22 mouse cellular contexts compared by ENCODE assay signal in the genomic region with DNA sequence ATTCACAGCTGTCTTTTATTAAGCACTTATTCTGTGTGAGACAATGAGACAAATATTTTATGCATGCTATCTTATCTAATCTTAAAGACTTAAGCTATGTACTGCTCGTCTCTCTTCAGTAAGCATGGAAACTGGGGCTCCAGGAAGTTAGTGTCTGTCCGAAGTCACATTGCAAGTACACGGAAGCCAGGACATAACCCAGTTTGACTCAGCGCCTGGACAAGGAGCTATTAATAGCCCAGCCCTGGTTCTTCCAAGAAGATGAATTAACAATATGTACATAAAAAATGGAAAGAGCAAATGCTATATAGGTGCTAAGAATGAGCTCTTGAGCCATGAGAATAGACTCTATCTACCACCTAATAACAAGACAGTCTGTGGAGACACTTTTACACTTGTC.
A peak's percentile ranks its signal among the peaks of the same experiment; 100 is the strongest.
DNase-seq lines count a peak whose midpoint lies in the region; ATAC-seq and TF ChIP-seq lines count a peak whose summit lies in the region.
"Had no signal": no experiment of that assay in that cellular context is flagged by ENCODE, and none has a peak within 500 bp of the region (broad histone marks: within the 10 kb centered on the region; RNA-seq: fewer than 3 reads in every experiment).

No protein-coding gene starts in this region.

- H3K4me2 ChIP-seq in heart, embryonic 12.5 days, result no peak overlapping the region
- H3K4me2 ChIP-seq: hindbrain, embryonic 13.5 days; intestine, embryonic 15.5 days had no signal

- H3K4me3 ChIP-seq in heart, embryonic 12.5 days, result no peak overlapping the region
- no peak overlapping the region for H3K4me3 ChIP-seq in embryonic fibroblast, embryonic 13.5 days (ENCODE audit: insufficient read depth, low read length)
- H3K4me3 ChIP-seq in kidney, adult 2 months (ENCODE audit: insufficient read depth, low read depth, low read length), result no peak overlapping the region
- H3K4me3 ChIP-seq: hindbrain, embryonic 10.5 days; hindbrain, embryonic 13.5 days; intestine, embryonic 15.5 days had no signal

- no peaks in the 10 kb centered on the region for H3K27me3 ChIP-seq in heart, embryonic 12.5 days (replicated peaks)
- H3K27me3 ChIP-seq in kidney, adult 2 months (replicated peaks; ENCODE audit: control insufficient read depth, insufficient read depth, low read length), result no peaks in the 10 kb centered on the region
- H3K27me3 ChIP-seq: hindbrain, embryonic 13.5 days; intestine, embryonic 15.5 days had no signal

- H3K9me3 ChIP-seq in heart, embryonic 12.5 days (replicated peaks), result no peaks in the 10 kb centered on the region
- H3K9me3 ChIP-seq: hindbrain, embryonic 10.5 days; hindbrain, embryonic 13.5 days; intestine, embryonic 15.5 days had no signal

- no peaks in the 10 kb centered on the region for H3K4me1 ChIP-seq in heart, embryonic 12.5 days (replicated peaks)
- H3K4me1 ChIP-seq in embryonic fibroblast, embryonic 13.5 days (ENCODE audit: control insufficient read depth, insufficient read depth, low read length), result no peaks in the 10 kb centered on the region; the same call in 1 of the 2 replicates
- no peaks in the 10 kb centered on the region for H3K4me1 ChIP-seq in kidney, adult 2 months (ENCODE audit: control insufficient read depth, insufficient read depth, low read length)
- H3K4me1 ChIP-seq: hindbrain, embryonic 10.5 days; hindbrain, embryonic 13.5 days; intestine, embryonic 15.5 days had no signal

- H3K36me3 ChIP-seq in heart, embryonic 12.5 days, result no peaks in the 10 kb centered on the region
- no peaks in the 10 kb centered on the region for H3K36me3 ChIP-seq in kidney, adult 2 months (ENCODE audit: control insufficient read depth, insufficient read depth, low read length)
- H3K36me3 ChIP-seq: hindbrain, embryonic 10.5 days; hindbrain, embryonic 13.5 days; intestine, embryonic 15.5 days had no signal

- no peak for TF ChIP-seq POLR2A in embryonic fibroblast, embryonic 13.5 days (IDR thresholded peaks at IDR 0.05; ENCODE audit: low read depth, low read length)
- no peak for TF ChIP-seq POLR2A in kidney, adult 2 months (IDR thresholded peaks at IDR 0.05; ENCODE audit: low read depth, low read length)

- no peak overlapping the region for H3K27ac ChIP-seq in heart, embryonic 12.5 days (ENCODE audit: poor library complexity, severe bottlenecking)
- peak overlapping the region; percentile 44; the same call in 1 of the 2 replicates for H3K27ac ChIP-seq in embryonic fibroblast, embryonic 13.5 days (ENCODE audit: insufficient read depth, low read length)
- H3K27ac ChIP-seq in kidney, adult 2 months (ENCODE audit: insufficient read depth, low read depth, low read length), result no peak overlapping the region
- H3K27ac ChIP-seq: hindbrain, embryonic 10.5 days; hindbrain, embryonic 13.5 days; intestine, embryonic 15.5 days had no signal

- no peak for TF ChIP-seq CTCF in embryonic fibroblast, embryonic 13.5 days (IDR thresholded peaks at IDR 0.05; ENCODE audit: borderline replicate concordance, insufficient read depth, low read length)
- TF ChIP-seq CTCF in kidney, adult 2 months (conservative IDR thresholded peaks at IDR 0.05; ENCODE audit: insufficient read depth, insufficient read length, low read depth, low read length), result no peak

- no peak overlapping the region for H3K9ac ChIP-seq in heart, embryonic 12.5 days
- H3K9ac ChIP-seq: hindbrain, embryonic 13.5 days; intestine, embryonic 15.5 days had no signal

- ATAC-seq in heart, embryonic 12.5 days (ENCODE audit: insufficient number of reproducible peaks, low FRiP score), result no peak
- ATAC-seq: activated CD4-positive, CD25-positive, alpha-beta regulatory T cell, adult 4 months; forebrain, embryonic 14.5 days; hindbrain, embryonic 16.5 days; intestine, embryonic 15.5 days had no signal

- DNase-seq in gastrocnemius, adult 8-10 months (ENCODE audit: low spot score in 2 of 2), result peak; percentile 16 to 21
- DNase-seq in gastrocnemius, postnatal 4 days (ENCODE audit: low spot score in 2 of 2), result no peak
- DNase-seq in heart, adult 8-10 months (ENCODE audit: low spot score), result peak; percentile 12
- DNase-seq in brain, adult 2 months (ENCODE audit: low read depth, low spot score), result peak; percentile 16
- no peak for DNase-seq in frontal cortex, postnatal 36 days (ENCODE audit: low spot score in 2 of 2)
- no peak for DNase-seq in kidney, adult 2 months
- DNase-seq: adrenal gland, adult 8-10 months; adrenal gland, postnatal 25 days; cerebellum, adult 18-20 months; cerebellum, adult 9-10 months; cerebellum, postnatal 14 days; gastrocnemius, postnatal 14 days; kidney, adult 11 months; kidney, adult 9 months had no signal

- 42% methylated on average over 4 of the region's 4 CpGs for WGBS in heart, embryonic 12.5 days
- WGBS in kidney, adult 2 months, result 58% methylated on average over 4 of the region's 4 CpGs

Comparison
In these comparisons a context has a peak if more than half of its experiments do, and no peak if none do; other contexts are left out.
1. DNase-seq: peak in gastrocnemius, adult 8-10 months (2 of 2), heart, adult 8-10 months (single experiment) and brain, adult 2 months (single experiment); none in gastrocnemius, postnatal 4 days (0 of 2), frontal cortex, postnatal 36 days (0 of 2) and kidney, adult 2 months (single experiment).